Mouse (Mus musculus): ENCODE data around the gene Cphx1. TPM values are rescaled to one million over a fixed set of nuclear protein-coding genes. Genes with fewer than 3 reads are reported as not detected.
"Not testable (repeated sequence)": the region's sequence is repeated elsewhere in the genome, so short reads cannot be mapped to it uniquely, and the experiment has no call there.

The Cphx1 gene
- polyA plus RNA-seq, 1 experiment from 2014 or later = not detected

- not testable (repeated sequence) for H3K4me1 ChIP-seq (ENCODE audit: control insufficient read depth, insufficient read depth, low read length); H3K4me3 ChIP-seq (ENCODE audit: low read depth, low read length); H3K27ac ChIP-seq (replicated peaks; ENCODE audit: low read depth, low read length); H3K9me3 ChIP-seq (ENCODE audit: control insufficient read depth, low read length); DNase-seq (ENCODE audit: low spot score); ATAC-seq (ENCODE audit: insufficient number of reproducible peaks, low FRiP score, low TSS enrichment, low read depth); H3K27me3 ChIP-seq (ENCODE audit: control insufficient read depth, insufficient read depth, low read length); H3K9ac ChIP-seq (ENCODE audit: low read length); H3K36me3 ChIP-seq (ENCODE audit: control insufficient read depth, insufficient read depth, low read length); H3K4me2 ChIP-seq (ENCODE audit: low read depth, severe bottlenecking)
- WGBS = no CpG with 5 or more reads among the region's 44 CpGs
Measured at GRCm38 (mm10) chr14:25926814-25927561, 11.1 kb upstream of the Cphx1 start.

GRCm38 (mm10) chr14:25927562-25927881 lies 10.6 kb upstream of the Cphx1 start, which contains the start of gene Tmem254a:
TSS of gene Tmem254a (minus strand) at chr14:25927672.
- not testable (repeated sequence) for H3K27ac ChIP-seq (replicated peaks; ENCODE audit: low read depth, low read length); ATAC-seq (ENCODE audit: insufficient number of reproducible peaks, low FRiP score, low TSS enrichment, low read depth); H3K4me2 ChIP-seq (ENCODE audit: low read depth, severe bottlenecking); H3K9me3 ChIP-seq (ENCODE audit: control insufficient read depth, low read length); H3K4me3 ChIP-seq (ENCODE audit: low read depth, low read length); H3K9ac ChIP-seq (ENCODE audit: low read length); H3K27me3 ChIP-seq (ENCODE audit: control insufficient read depth, insufficient read depth, low read length); H3K4me1 ChIP-seq (ENCODE audit: control insufficient read depth, insufficient read depth, low read length); H3K36me3 ChIP-seq (ENCODE audit: control insufficient read depth, insufficient read depth, low read length); DNase-seq (ENCODE audit: low spot score)
- no CpG with 5 or more reads among the region's 10 CpGs for WGBS

GRCm38 (mm10) chr14:25936867-25937630 lies 1.1 kb upstream of the Cphx1 start:
- not testable (repeated sequence) for DNase-seq (ENCODE audit: low spot score); H3K4me2 ChIP-seq (ENCODE audit: low read depth, severe bottlenecking); H3K36me3 ChIP-seq (ENCODE audit: control insufficient read depth, insufficient read depth, low read length); H3K9ac ChIP-seq (ENCODE audit: low read length); H3K4me3 ChIP-seq (ENCODE audit: low read depth, low read length); H3K9me3 ChIP-seq (ENCODE audit: control insufficient read depth, low read length); H3K27ac ChIP-seq (replicated peaks; ENCODE audit: low read depth, low read length); ATAC-seq (ENCODE audit: insufficient number of reproducible peaks, low FRiP score, low TSS enrichment, low read depth); H3K4me1 ChIP-seq (ENCODE audit: control insufficient read depth, insufficient read depth, low read length); H3K27me3 ChIP-seq (ENCODE audit: control insufficient read depth, insufficient read depth, low read length)
- no CpG with 5 or more reads among the region's 5 CpGs for WGBS

GRCm38 (mm10) chr14:25957861-25958260 lies 19.8 kb downstream of the Cphx1 start:
- DNase-seq (ENCODE audit: low spot score); H3K27me3 ChIP-seq (ENCODE audit: control insufficient read depth, insufficient read depth, low read length); ATAC-seq (ENCODE audit: insufficient number of reproducible peaks, low FRiP score, low TSS enrichment, low read depth); H3K4me2 ChIP-seq (ENCODE audit: low read depth, severe bottlenecking); H3K36me3 ChIP-seq (ENCODE audit: control insufficient read depth, insufficient read depth, low read length); H3K4me3 ChIP-seq (ENCODE audit: low read depth, low read length); H3K27ac ChIP-seq (replicated peaks; ENCODE audit: low read depth, low read length); H3K9me3 ChIP-seq (ENCODE audit: control insufficient read depth, low read length); H3K9ac ChIP-seq (ENCODE audit: low read length); H3K4me1 ChIP-seq (ENCODE audit: control insufficient read depth, insufficient read depth, low read length): not testable (repeated sequence)
- no CpG with 5 or more reads among the region's 3 CpGs for WGBS

GRCm38 (mm10) chr14:25978371-25979241 lies 40.5 kb downstream of the Cphx1 start, which contains the start of gene Duxbl1:
TSS of gene Duxbl1 (plus strand) at chr14:25978577.
- H3K9me3 ChIP-seq (ENCODE audit: control insufficient read depth, low read length); H3K4me2 ChIP-seq (ENCODE audit: low read depth, severe bottlenecking); H3K27me3 ChIP-seq (ENCODE audit: control insufficient read depth, insufficient read depth, low read length); H3K4me1 ChIP-seq (ENCODE audit: control insufficient read depth, insufficient read depth, low read length); H3K36me3 ChIP-seq (ENCODE audit: control insufficient read depth, insufficient read depth, low read length); DNase-seq (ENCODE audit: low spot score); H3K9ac ChIP-seq (ENCODE audit: low read length); H3K4me3 ChIP-seq (ENCODE audit: low read depth, low read length): not testable (repeated sequence)
- H3K27ac ChIP-seq (replicated peaks; ENCODE audit: low read depth, low read length) = peak within 1 kb of the TSS; percentile 65; the same call in 1 of the 2 replicates
- peak; percentile 89 for ATAC-seq (ENCODE audit: insufficient number of reproducible peaks, low FRiP score, low TSS enrichment, low read depth)
- WGBS = no CpG with 5 or more reads among the region's 25 CpGs

- H3K9me3 ChIP-seq (ENCODE audit: control insufficient read depth, low read length); ATAC-seq (ENCODE audit: insufficient number of reproducible peaks, low FRiP score, low TSS enrichment, low read depth); H3K4me3 ChIP-seq (ENCODE audit: low read depth, low read length); H3K9ac ChIP-seq (ENCODE audit: low read length); H3K4me1 ChIP-seq (ENCODE audit: control insufficient read depth, insufficient read depth, low read length); H3K4me2 ChIP-seq (ENCODE audit: low read depth, severe bottlenecking); H3K27me3 ChIP-seq (ENCODE audit: control insufficient read depth, insufficient read depth, low read length); H3K36me3 ChIP-seq (ENCODE audit: control insufficient read depth, insufficient read depth, low read length): not testable (repeated sequence)
- DNase-seq (ENCODE audit: low spot score) = peak; percentile 31
- peak overlapping the region; percentile 65; the same call in 1 of the 2 replicates for H3K27ac ChIP-seq (replicated peaks; ENCODE audit: low read depth, low read length)
- 1% methylated on average over 6 of the region's 13 CpGs for WGBS
Measured at GRCm38 (mm10) chr14:25979242-25979941, 41.3 kb downstream of the Cphx1 start.

GRCm38 (mm10) chr14:25981880-25982279 lies 43.8 kb downstream of the Cphx1 start:
- ATAC-seq (ENCODE audit: insufficient number of reproducible peaks, low FRiP score, low TSS enrichment, low read depth); H3K36me3 ChIP-seq (ENCODE audit: control insufficient read depth, insufficient read depth, low read length); H3K27me3 ChIP-seq (ENCODE audit: control insufficient read depth, insufficient read depth, low read length); H3K27ac ChIP-seq (replicated peaks; ENCODE audit: low read depth, low read length); H3K4me1 ChIP-seq (ENCODE audit: control insufficient read depth, insufficient read depth, low read length); H3K4me2 ChIP-seq (ENCODE audit: low read depth, severe bottlenecking); H3K4me3 ChIP-seq (ENCODE audit: low read depth, low read length); H3K9ac ChIP-seq (ENCODE audit: low read length); H3K9me3 ChIP-seq (ENCODE audit: control insufficient read depth, low read length): not testable (repeated sequence)
- WGBS = 79% methylated on average over 6 of the region's 9 CpGs
- peak; percentile 9 for DNase-seq (ENCODE audit: low spot score)
